Mouse (Mus musculus) cerebellum, adult 8-10 months (tissue): Measurements from ENCODE around the gene Dnah14.
"Not testable (repeated sequence)": the region's sequence is repeated elsewhere in the genome, so short reads cannot be mapped to it uniquely, and the experiment has no call there.

Experiments
- DNase-seq: peaks from one replicate; pipeline ENCODE4 v3.0.0; 2022

The Dnah14 gene

GRCm38 (mm10) chr1:181611118-181611517 is 34.8 kb downstream of the Dnah14 start:
- DNase-seq, result no peak

GRCm38 (mm10) chr1:181615866-181616491 is 39.6 kb downstream of the Dnah14 start:
- DNase-seq, result peak; percentile 60

- DNase-seq, result no peak
These were observed 41.0 kb downstream of the Dnah14 start for GRCm38 (mm10) chr1:181617332-181617731.

GRCm38 (mm10) chr1:181623149-181623680 is 46.9 kb downstream of the Dnah14 start:
- DNase-seq, result no peak

GRCm38 (mm10) chr1:181624876-181625275 is 48.5 kb downstream of the Dnah14 start:
- no peak for DNase-seq

GRCm38 (mm10) chr1:181628276-181628675 is 51.9 kb downstream of the Dnah14 start:
- DNase-seq, result no peak

- DNase-seq, result no peak
These were observed 55.0 kb downstream of the Dnah14 start for GRCm38 (mm10) chr1:181631371-181631770.

- DNase-seq, result no peak
These were observed 61.8 kb downstream of the Dnah14 start for GRCm38 (mm10) chr1:181637997-181638713.

GRCm38 (mm10) chr1:181640383-181640782 is 64.0 kb downstream of the Dnah14 start:
- DNase-seq, result no peak

GRCm38 (mm10) chr1:181647467-181647866 is 71.1 kb downstream of the Dnah14 start:
- DNase-seq, result no peak

GRCm38 (mm10) chr1:181653481-181653880 is 77.1 kb downstream of the Dnah14 start:
- no peak for DNase-seq

- DNase-seq, result peak; percentile 4
These were observed 80.1 kb downstream of the Dnah14 start for GRCm38 (mm10) chr1:181656421-181656820.

GRCm38 (mm10) chr1:181666801-181667200 is 90.4 kb downstream of the Dnah14 start:
- DNase-seq, result no peak

- no peak for DNase-seq
These were observed 118.6 kb downstream of the Dnah14 start for GRCm38 (mm10) chr1:181694729-181695498.

- DNase-seq, result no peak
These were observed 152.3 kb downstream of the Dnah14 start for GRCm38 (mm10) chr1:181728707-181729106.

- DNase-seq, result no peak
These were observed 157.2 kb downstream of the Dnah14 start for GRCm38 (mm10) chr1:181733517-181733916.

GRCm38 (mm10) chr1:181740259-181740658 is 163.9 kb downstream of the Dnah14 start:
- no peak for DNase-seq

- no peak for DNase-seq
These were observed 166.0 kb downstream of the Dnah14 start for GRCm38 (mm10) chr1:181742251-181742885.

- DNase-seq, result no peak
These were observed 193.0 kb downstream of the Dnah14 start for GRCm38 (mm10) chr1:181769392-181769791.

- DNase-seq, result no peak
These were observed 195.5 kb downstream of the Dnah14 start for GRCm38 (mm10) chr1:181771871-181772270.

GRCm38 (mm10) chr1:181776541-181776940 is 200.2 kb downstream of the Dnah14 start:
- no peak for DNase-seq

GRCm38 (mm10) chr1:181782600-181782999 is 206.2 kb downstream of the Dnah14 start:
- DNase-seq, result not testable (repeated sequence)

GRCm38 (mm10) chr1:181789952-181790351 is 213.6 kb downstream of the Dnah14 start:
- DNase-seq, result no peak
